Mouse (Mus musculus) forebrain, embryonic 16.5 days (tissue): ENCODE data around the gene Olfr1368. TPM values are rescaled to one million over a fixed set of nuclear protein-coding genes. Genes with fewer than 3 reads are reported as not detected.

ENCODE experiments used
- ATAC-seq: fragments of 200-750 bp; cut with Nextera tagmentation; 2 replicates; pipeline ENCODE4 v1.8.0; 2017; ENCODE audit warnings: mild to moderate bottlenecking, moderate library complexity
- H3K27ac ChIP-seq: fragments of 300-500 bp; sonication (generic); 2 replicates; pipeline ENCODE4 v1.5.1; 2014; ENCODE audit warnings: low read length, control low read depth
- H3K27me3 ChIP-seq: fragments of 300-500 bp; sonication (generic); replicated peaks from 2 replicates; pipeline ENCODE4 v1.6.1; 2014; ENCODE audit warnings: low read length; ENCODE audit not compliant: control insufficient read depth, insufficient read depth
- H3K36me3 ChIP-seq: fragments of 300-500 bp; sonication (generic); 2 replicates; pipeline ENCODE4 v1.6.1; 2014; ENCODE audit not compliant: control insufficient read depth, insufficient read depth
- H3K4me1 ChIP-seq: fragments of 300-500 bp; sonication (generic); replicated peaks from 2 replicates; pipeline ENCODE4 v1.6.1; 2014; ENCODE audit warnings: low read length; ENCODE audit not compliant: control insufficient read depth, insufficient read depth
- H3K4me2 ChIP-seq: fragments of 300-500 bp; sonication (generic); 2 replicates; pipeline ENCODE4 v1.6.1; 2014; ENCODE audit warnings: mild to moderate bottlenecking, low read length, control low read depth
- H3K4me3 ChIP-seq: fragments of 300-500 bp; sonication (generic); replicated peaks from 2 replicates; pipeline ENCODE4 v1.5.1; 2014; ENCODE audit warnings: mild to moderate bottlenecking, low read length, control low read depth
- H3K9ac ChIP-seq: fragments of 300-500 bp; sonication (generic); replicated peaks from 2 replicates; pipeline ENCODE4 v1.6.1; 2014; ENCODE audit warnings: low read depth, low read length, control low read depth
- H3K9me3 ChIP-seq: fragments of 300-500 bp; sonication (generic); 2 replicates; pipeline ENCODE4 v1.6.1; 2016; ENCODE audit warnings: low read length; ENCODE audit not compliant: control insufficient read depth
- WGBS: fragments of 180-500 bp; shearing (Covaris S2); extraction: QIAGEN DNeasy Blood & Tissue Kit; methylation state at CpG from one replicate; pipeline ENCODE4 v1.1.7; 2014; 5-methylcytosine and 5-hydroxymethylcytosine counted together
- polyA plus RNA-seq: library from polyadenylated mRNA; unstranded; fragments of >200 nt; fragmentation: Nextera tagmentation; extraction: Ambion mirVana; gene quantifications from 2 replicates; pipeline ENCODE4 v1.2.1, GENCODE M21; 2015

Olfr1368 gene
- not detected in 2 replicates for polyA plus RNA-seq

DNA sequence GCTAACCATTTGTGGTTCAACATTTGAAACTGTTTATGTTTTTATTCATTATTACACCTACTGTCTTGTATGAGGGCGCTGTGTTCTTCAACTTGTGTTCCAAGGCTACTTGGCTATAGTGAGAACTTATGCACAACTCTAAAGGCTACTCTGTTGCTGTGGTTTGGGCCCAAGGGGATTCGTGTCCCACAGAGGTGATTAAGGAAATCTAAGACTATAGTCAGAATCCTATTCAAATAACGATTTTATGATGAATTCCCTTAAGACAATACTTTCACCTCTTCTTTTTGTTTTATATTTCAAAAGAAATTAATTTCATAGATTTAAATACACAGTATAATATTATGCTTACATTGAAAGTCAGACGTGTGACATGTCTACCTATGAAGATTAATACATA, at the start of gene Olfr1368:
Gene Olfr1368 (minus strand): TSS at position 101 of the 400 bp plus-strand sequence.
- ATAC-seq, result no peak
- no peaks in the 10 kb centered on the region for H3K27me3 ChIP-seq
- no peaks in the 10 kb centered on the region for H3K36me3 ChIP-seq
- no peak within 1 kb of the TSS for H3K9ac ChIP-seq
- 74% methylated on average over 4 of the region's 4 CpGs for WGBS
- no peak within 1 kb of the TSS for H3K27ac ChIP-seq
- no peak within 1 kb of the TSS for H3K4me2 ChIP-seq
- no peaks in the 10 kb centered on the region for H3K9me3 ChIP-seq
- H3K4me3 ChIP-seq, result no peak within 1 kb of the TSS
- H3K4me1 ChIP-seq, result no peaks in the 10 kb centered on the region

GRCm38 (mm10) chr13:21185521-21185920, 39.9 kb upstream of the Olfr1368 start:
- Histone ChIP-seq H3K4me3 (no peak overlapping the region), H3K27ac (no peak overlapping the region), H3K9me3 (no peaks in the 10 kb centered on the region), H3K36me3 (peaks cover 51% of the 10 kb centered on the region), H3K9ac (no peak overlapping the region), H3K4me1 (peaks cover 20% of the 10 kb centered on the region), H3K4me2 (no peak overlapping the region), H3K27me3 (no peaks in the 10 kb centered on the region)
- no peak for ATAC-seq
- 82% methylated on average over 4 of the region's 4 CpGs for WGBS

DNA sequence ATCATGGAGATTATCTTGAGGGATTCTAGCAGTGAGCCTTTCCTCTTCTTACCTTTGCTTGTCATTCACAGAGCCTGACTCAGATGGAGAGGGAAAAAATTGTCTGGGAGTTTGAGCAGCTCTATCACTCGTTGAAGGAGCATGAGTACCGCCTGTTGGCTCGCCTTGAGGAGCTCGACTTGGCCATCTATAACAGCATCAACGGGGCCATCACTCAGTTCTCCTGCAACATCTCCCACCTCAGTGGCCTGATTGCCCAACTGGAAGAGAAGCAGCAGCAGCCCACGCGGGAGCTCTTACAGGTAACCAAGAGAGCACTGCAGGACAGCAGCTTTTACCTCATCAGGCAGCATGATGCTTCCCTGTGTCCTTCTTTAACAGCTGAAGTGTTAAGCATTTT, 38.0 kb upstream of the Olfr1368 start:
- Histone ChIP-seq H3K36me3 (peaks cover 33% of the 10 kb centered on the region), H3K27me3 (no peaks in the 10 kb centered on the region), H3K4me1 (peaks cover 27% of the 10 kb centered on the region), H3K4me3 (no peak overlapping the region), H3K9me3 (no peaks in the 10 kb centered on the region), H3K9ac (no peak overlapping the region), H3K27ac (no peak overlapping the region), H3K4me2 (no peak overlapping the region)
- WGBS, result 94% methylated on average over 7 of the region's 7 CpGs
- ATAC-seq, result no peak

- no peak overlapping the region for H3K4me3 ChIP-seq
- no peaks in the 10 kb centered on the region for H3K9me3 ChIP-seq
- H3K27me3 ChIP-seq, result no peaks in the 10 kb centered on the region
- WGBS, result 93% methylated on average over 6 of the region's 6 CpGs
- no peak overlapping the region for H3K27ac ChIP-seq
- H3K9ac ChIP-seq, result no peak overlapping the region
- peaks cover 27% of the 10 kb centered on the region for H3K36me3 ChIP-seq
- peaks cover 27% of the 10 kb centered on the region for H3K4me1 ChIP-seq
- H3K4me2 ChIP-seq, result no peak overlapping the region
- ATAC-seq, result no peak
Measured at GRCm38 (mm10) chr13:21183066-21183465, 37.4 kb upstream of the Olfr1368 start.

DNA sequence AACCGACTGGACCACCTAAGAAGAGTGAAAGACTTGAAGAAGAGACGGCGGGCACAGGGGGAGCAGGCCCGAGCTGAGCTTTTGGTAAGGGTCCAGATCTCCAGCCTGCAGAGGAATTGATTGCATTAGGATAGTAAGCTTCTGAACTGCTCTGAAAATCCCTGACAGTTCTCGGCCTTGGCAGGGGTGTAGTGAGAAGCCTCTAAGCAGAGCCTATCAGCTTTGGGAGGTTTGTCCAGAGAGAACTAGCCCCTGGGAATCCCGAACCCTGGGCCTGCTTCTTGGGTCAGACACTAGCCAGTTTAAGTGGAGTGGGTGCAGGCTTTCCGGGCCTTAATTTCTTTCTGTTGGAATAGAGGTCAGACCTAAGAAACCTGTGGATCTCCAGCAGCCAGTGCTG, 36.3 kb upstream of the Olfr1368 start:
- Histone ChIP-seq H3K27me3 (no peaks in the 10 kb centered on the region), H3K9ac (0 out of 2 replicates have a peak overlapping the region, but pooled peaks have one; percentile 11), H3K27ac (no peak overlapping the region), H3K4me3 (peak overlapping the region; percentile 10; the same call in 1 of the 2 replicates), H3K4me2 (peak overlapping the region; percentile 90), H3K4me1 (peaks cover 27% of the 10 kb centered on the region), H3K36me3 (peaks cover 19% of the 10 kb centered on the region), H3K9me3 (no peaks in the 10 kb centered on the region)
- WGBS, result 67% methylated on average over 7 of the region's 7 CpGs
- no peak for ATAC-seq

DNA sequence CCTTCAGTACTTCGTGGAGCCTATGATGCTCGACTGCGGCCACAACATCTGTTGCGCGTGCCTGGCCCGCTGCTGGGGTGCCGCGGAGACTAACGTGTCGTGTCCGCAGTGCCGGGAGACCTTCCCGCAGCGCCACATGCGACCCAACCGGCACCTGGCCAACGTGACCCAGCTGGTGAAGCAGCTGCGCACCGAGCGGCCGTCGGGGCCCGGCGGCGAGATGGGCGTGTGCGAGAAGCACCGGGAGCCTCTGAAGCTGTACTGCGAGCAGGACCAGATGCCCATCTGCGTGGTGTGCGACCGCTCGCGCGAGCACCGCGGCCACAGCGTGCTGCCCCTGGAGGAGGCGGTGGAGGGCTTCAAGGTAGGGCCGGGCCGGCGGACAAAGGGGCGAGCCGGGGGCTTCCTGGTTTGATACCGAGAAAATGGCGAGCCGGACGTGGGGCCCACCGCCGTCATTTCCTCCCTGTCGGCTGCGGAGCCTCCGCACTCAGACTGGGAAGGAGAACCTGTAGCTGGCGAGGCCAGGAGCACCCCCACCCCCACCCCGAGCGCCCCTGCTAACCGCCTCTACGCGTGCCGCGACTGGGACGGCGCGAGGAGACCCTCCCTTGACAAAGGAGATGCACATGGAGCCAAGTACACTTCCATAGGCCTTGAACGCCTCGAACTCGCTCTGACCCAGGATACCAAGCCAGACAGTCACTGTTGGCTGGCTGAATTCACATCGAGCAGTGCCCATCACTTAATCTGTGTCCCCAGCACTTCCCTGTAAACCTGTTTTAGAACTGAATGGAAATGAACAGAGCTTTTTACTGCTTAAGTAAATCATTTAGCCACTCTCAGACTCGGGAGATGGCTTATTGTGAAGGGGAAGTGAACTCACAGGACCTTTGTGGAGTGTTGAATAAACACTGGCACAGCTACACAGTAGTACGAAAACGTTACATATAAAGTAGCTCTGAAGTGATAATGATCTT, 35.2 kb upstream of the Olfr1368 start:
- Histone ChIP-seq H3K27ac (peak overlapping the region; percentile 97), H3K9me3 (no peaks in the 10 kb centered on the region), H3K27me3 (no peaks in the 10 kb centered on the region), H3K4me1 (peaks cover 27% of the 10 kb centered on the region), H3K9ac (peak overlapping the region; percentile 86), H3K4me3 (peak overlapping the region; percentile 99), H3K36me3 (peaks cover 16% of the 10 kb centered on the region), H3K4me2 (peak overlapping the region; percentile 90)
- peak; percentile 30 for ATAC-seq
- under 1% methylated on average over 70 of the region's 71 CpGs for WGBS

- H3K4me2 ChIP-seq, result peak overlapping the region; percentile 92
- peak; percentile 97 for ATAC-seq
- under 1% methylated on average over 80 of the region's 80 CpGs for WGBS
- H3K27ac ChIP-seq, result peak overlapping the region; percentile 97
- H3K9ac ChIP-seq, result peak overlapping the region; percentile 86
- peak overlapping the region; percentile 99 for H3K4me3 ChIP-seq
- peaks cover 25% of the 10 kb centered on the region for H3K4me1 ChIP-seq
- peaks cover 14% of the 10 kb centered on the region for H3K36me3 ChIP-seq
- H3K27me3 ChIP-seq, result no peaks in the 10 kb centered on the region
- H3K9me3 ChIP-seq, result no peaks in the 10 kb centered on the region
Measured at GRCm38 (mm10) chr13:21179724-21180550, 34.3 kb upstream of the Olfr1368 start.

- Histone ChIP-seq H3K9ac (peak within 1 kb of the TSS; percentile 86), H3K36me3 (peaks cover 14% of the 10 kb centered on the region), H3K4me3 (peak within 1 kb of the TSS; percentile 99), H3K27me3 (no peaks in the 10 kb centered on the region), H3K4me2 (peak within 1 kb of the TSS; percentile 92), H3K9me3 (no peaks in the 10 kb centered on the region), H3K4me1 (peaks cover 25% of the 10 kb centered on the region), H3K27ac (peak within 1 kb of the TSS; percentile 97)
- ATAC-seq, result peak; percentile 47
- WGBS, result 0% methylated on average over 15 of the region's 15 CpGs
Measured at GRCm38 (mm10) chr13:21179367-21179723, 33.7 kb upstream of the Olfr1368 start, which contains the start of gene Trim27. Gene Trim27 (plus strand): TSS chr13:21179445.

DNA sequence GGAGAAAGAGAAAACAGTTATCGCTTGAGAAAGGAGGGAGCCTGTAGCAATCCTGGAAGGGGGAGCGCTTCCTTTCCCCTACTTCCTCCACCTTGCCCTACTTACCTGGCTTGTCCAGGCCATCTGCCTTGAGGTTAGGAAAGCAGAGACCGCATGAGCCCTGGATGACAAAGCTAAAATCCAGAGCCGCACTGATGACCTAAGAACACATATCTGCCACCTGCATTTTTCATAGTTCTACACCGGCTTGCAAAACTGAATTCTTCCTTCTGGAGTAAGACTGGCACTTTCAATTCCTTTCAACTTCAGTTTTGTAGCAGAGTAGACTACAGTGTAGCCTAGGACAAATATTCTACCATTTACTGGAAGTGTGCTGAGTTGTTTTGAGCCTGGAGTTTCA, 32.7 kb upstream of the Olfr1368 start:
- no peaks in the 10 kb centered on the region for H3K27me3 ChIP-seq
- H3K36me3 ChIP-seq, result peaks cover 6% of the 10 kb centered on the region; the same call in 1 of the 2 replicates
- WGBS, result 82% methylated on average over 5 of the region's 5 CpGs
- H3K9me3 ChIP-seq, result no peaks in the 10 kb centered on the region
- no peak for ATAC-seq
- H3K9ac ChIP-seq, result no peak overlapping the region
- H3K4me3 ChIP-seq, result no peak overlapping the region
- H3K4me1 ChIP-seq, result peaks cover 25% of the 10 kb centered on the region
- no peak overlapping the region for H3K4me2 ChIP-seq
- no peak overlapping the region for H3K27ac ChIP-seq
